Mouse (Mus musculus) urinary bladder, adult 18-20 months (tissue): ENCODE results near the gene Rex1bd.

ENCODE experiments used
- DNase-seq, 2 experiments: peaks; one replicate each; pipeline ENCODE4 v3.0.0; 2022; ENCODE audit warnings: low spot score in 2 of 2, mixed read lengths in 2 of 2

The Rex1bd gene

GRCm38 (mm10) chr8:70506328-70507026 is at the start of gene Rex1bd:
TSS of gene Rex1bd (minus strand) at chr8:70506752.
- DNase-seq: peak; percentile 88 to 94

- no peak for DNase-seq
Observed at GRCm38 (mm10) chr8:70555079-70555747, 48.7 kb upstream of the Rex1bd start.

GRCm38 (mm10) chr8:70553740-70554139 is 47.2 kb upstream of the Rex1bd start:
- no peak for DNase-seq

- DNase-seq: no peak
Observed at GRCm38 (mm10) chr8:70552836-70553235, 46.3 kb upstream of the Rex1bd start.

- DNase-seq: no peak
Observed at GRCm38 (mm10) chr8:70551558-70552161, 45.1 kb upstream of the Rex1bd start.

GRCm38 (mm10) chr8:70549412-70550184 is 43.0 kb upstream of the Rex1bd start:
- no peak for DNase-seq

- no peak for DNase-seq
Observed at GRCm38 (mm10) chr8:70547762-70548161, 41.2 kb upstream of the Rex1bd start.

- no peak for DNase-seq
Observed at GRCm38 (mm10) chr8:70546412-70546811, 39.9 kb upstream of the Rex1bd start.

GRCm38 (mm10) chr8:70544200-70544687 is 37.7 kb upstream of the Rex1bd start:
- peak; percentile 50 to 78 for DNase-seq

- no peak for DNase-seq
Observed at GRCm38 (mm10) chr8:70541081-70541480, 34.5 kb upstream of the Rex1bd start.

- no peak for DNase-seq
Observed at GRCm38 (mm10) chr8:70540507-70541071, 34.0 kb upstream of the Rex1bd start.

GRCm38 (mm10) chr8:70540013-70540506 is 33.5 kb upstream of the Rex1bd start:
- peak in 1 of 2 experiments; percentile 32 for DNase-seq

GRCm38 (mm10) chr8:70539077-70539813 is 32.7 kb upstream of the Rex1bd start, which contains the start of gene Ell:
TSS of gene Ell (plus strand) at chr8:70539457.
- peak; percentile 99 for DNase-seq

- peak; percentile 98 for DNase-seq
Observed at GRCm38 (mm10) chr8:70538633-70539076, 32.1 kb upstream of the Rex1bd start.

GRCm38 (mm10) chr8:70538024-70538579 is 31.6 kb upstream of the Rex1bd start:
- DNase-seq: peak; percentile 53 to 70

- DNase-seq: no peak
Observed at GRCm38 (mm10) chr8:70535701-70536100, 29.1 kb upstream of the Rex1bd start.

- no peak for DNase-seq
Observed at GRCm38 (mm10) chr8:70535221-70535620, 28.7 kb upstream of the Rex1bd start.

- DNase-seq: no peak
Observed at GRCm38 (mm10) chr8:70534281-70534680, 27.7 kb upstream of the Rex1bd start.

GRCm38 (mm10) chr8:70530314-70530713 is 23.8 kb upstream of the Rex1bd start:
- no peak for DNase-seq

- DNase-seq: no peak
Observed at GRCm38 (mm10) chr8:70529741-70530161, 23.2 kb upstream of the Rex1bd start.
